Mouse (Mus musculus): ENCODE measurements at regions not wholly inside any gene's neighbourhood (a gene's known extent, or its start where the extent isn't known, plus 50 kb on each side); places are given as distances from the start of the nearest gene placed in this dataset.
A peak's percentile ranks its signal among the peaks of the same experiment; 100 is the strongest.

DNA sequence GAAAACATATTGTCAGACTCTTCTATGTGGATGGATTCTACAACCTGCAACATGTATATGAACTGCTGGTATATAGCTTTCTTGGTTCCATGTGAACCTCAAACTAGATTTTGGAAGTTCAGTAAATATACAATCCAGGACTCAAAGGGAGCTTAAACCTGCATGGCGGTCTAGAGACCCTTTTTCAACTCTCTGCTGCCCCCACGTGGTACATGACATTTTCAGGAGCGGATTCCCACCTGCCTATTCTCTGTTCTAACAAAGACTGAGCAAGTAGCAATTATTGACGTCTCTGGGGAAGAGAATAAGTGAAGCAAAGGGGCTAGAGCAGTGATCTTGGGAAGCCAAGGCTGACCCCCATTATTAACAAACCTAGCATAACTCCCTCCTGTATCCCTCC is 127.1 kb upstream of the Snx19 start:
- WGBS: 16% methylated on average over 4 of the region's 4 CpGs
- Histone ChIP-seq H3K4me2 (ENCODE audit: low read length) (no peak overlapping the region), H3K27me3 (replicated peaks; ENCODE audit: control insufficient read depth, insufficient read depth, low read length) (no peaks in the 10 kb centered on the region), H3K9ac (ENCODE audit: low read depth, low read length) (no peak overlapping the region), H3K36me3 (ENCODE audit: control insufficient read depth, insufficient read depth, low read length) (no peaks in the 10 kb centered on the region), H3K27ac (ENCODE audit: low read depth, low read length) (no peak overlapping the region), H3K9me3 (ENCODE audit: control insufficient read depth, low read length) (peaks cover 2% of the 10 kb centered on the region; the same call in 1 of the 2 replicates), H3K4me1 (ENCODE audit: control insufficient read depth, insufficient read depth, low read depth, low read length) (peaks cover 2% of the 10 kb centered on the region; the same call in 1 of the 2 replicates), H3K4me3 (ENCODE audit: low read length) (no peak overlapping the region)
- 0 out of 2 replicates have a peak, but pooled peaks have one; percentile 63 for ATAC-seq

DNA sequence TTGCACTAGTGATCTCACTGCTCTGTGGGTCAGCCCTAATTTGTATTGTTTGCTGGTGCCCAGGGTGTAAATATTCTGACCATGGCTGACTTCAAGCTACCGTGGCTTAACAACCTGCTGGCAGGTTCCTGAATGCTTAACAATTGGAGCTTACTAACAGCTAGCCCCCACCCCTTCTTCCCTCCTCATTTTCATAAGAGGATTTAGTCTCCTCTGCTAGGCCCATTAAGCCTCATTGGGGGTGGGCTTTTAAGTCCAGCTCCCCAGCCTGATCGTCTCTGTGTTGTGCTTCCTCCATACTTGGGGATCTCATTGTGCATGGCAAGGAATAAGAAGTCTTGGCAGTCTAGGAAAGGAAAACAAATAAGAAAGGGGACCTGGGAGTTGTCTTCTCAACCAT is 118.6 kb upstream of the Snx19 start:
- no peaks in the 10 kb centered on the region for H3K4me1 ChIP-seq (ENCODE audit: control insufficient read depth, insufficient read depth, low read depth, low read length)
- no peak for ATAC-seq
- H3K36me3 ChIP-seq (ENCODE audit: control insufficient read depth, insufficient read depth, low read length): no peaks in the 10 kb centered on the region
- WGBS: 27% methylated on average over 2 of the region's 2 CpGs
- H3K9ac ChIP-seq (ENCODE audit: low read depth, low read length): no peak overlapping the region
- no peaks in the 10 kb centered on the region for H3K9me3 ChIP-seq (ENCODE audit: control insufficient read depth, low read length)
- no peaks in the 10 kb centered on the region for H3K27me3 ChIP-seq (replicated peaks; ENCODE audit: control insufficient read depth, insufficient read depth, low read length)
- H3K4me2 ChIP-seq (ENCODE audit: low read length): no peak overlapping the region
- no peak overlapping the region for H3K4me3 ChIP-seq (ENCODE audit: low read length)
- H3K27ac ChIP-seq (ENCODE audit: low read depth, low read length): no peak overlapping the region

- WGBS: 93% methylated on average over 1 of the region's 1 CpGs
Measured at GRCm38 (mm10) chr9:30313360-30313759, 113.5 kb upstream of the Snx19 start.

DNA sequence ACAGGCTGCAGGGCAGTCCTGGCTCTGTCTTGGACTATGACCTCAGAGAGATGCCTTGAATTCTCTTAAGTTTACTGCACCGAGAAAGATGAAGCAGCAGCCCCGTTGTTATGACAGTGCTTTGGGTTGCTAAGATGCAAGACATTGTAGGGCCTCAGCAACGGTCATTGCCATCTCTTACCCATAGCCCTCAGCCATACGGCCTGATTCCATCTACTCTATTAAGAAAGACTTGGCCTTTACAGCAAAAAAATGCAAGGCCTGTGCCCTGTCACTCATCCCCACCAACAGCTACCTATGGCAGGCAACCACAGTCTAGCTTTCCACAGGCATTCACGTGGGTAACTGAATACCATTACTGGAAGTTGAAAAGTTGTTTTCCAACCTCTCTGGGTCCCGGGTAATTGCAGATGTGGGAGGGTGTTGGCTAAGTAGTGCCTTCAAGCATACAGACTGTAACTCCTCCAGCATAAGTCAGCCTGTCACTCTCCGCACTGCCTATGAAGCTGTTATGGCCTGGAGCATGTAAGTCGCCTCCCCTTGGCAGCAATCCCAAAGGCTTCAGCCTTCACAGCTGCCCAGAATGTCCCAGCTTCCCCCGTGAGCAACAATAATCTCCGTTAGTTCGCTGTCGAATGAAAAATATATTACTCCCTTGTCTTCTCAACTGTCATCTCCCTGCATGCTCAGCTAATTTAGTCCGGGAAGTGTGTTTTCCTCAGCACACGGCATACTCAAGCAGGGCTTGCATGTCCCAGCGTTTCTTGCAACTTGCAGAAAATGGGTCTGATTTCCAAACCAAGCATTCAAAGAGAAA is 112.3 kb upstream of the Snx19 start:
- 38% methylated on average over 15 of the region's 15 CpGs for WGBS
- H3K9ac ChIP-seq (ENCODE audit: low read depth, low read length): no peak overlapping the region
- H3K36me3 ChIP-seq (ENCODE audit: control insufficient read depth, insufficient read depth, low read length): no peaks in the 10 kb centered on the region
- no peak overlapping the region for H3K27ac ChIP-seq (ENCODE audit: low read depth, low read length)
- H3K4me1 ChIP-seq (ENCODE audit: control insufficient read depth, insufficient read depth, low read depth, low read length): peaks cover 3% of the 10 kb centered on the region
- H3K4me3 ChIP-seq (ENCODE audit: low read length): no peak overlapping the region
- H3K4me2 ChIP-seq (ENCODE audit: low read length): peak overlapping the region; percentile 17
- H3K9me3 ChIP-seq (ENCODE audit: control insufficient read depth, low read length): no peaks in the 10 kb centered on the region
- no peaks in the 10 kb centered on the region for H3K27me3 ChIP-seq (replicated peaks; ENCODE audit: control insufficient read depth, insufficient read depth, low read length)
- peak; percentile 72 for ATAC-seq

More at GRCm38 (mm10) chr9:30313360-30313759, 113.5 kb upstream of the Snx19 start:
- Histone ChIP-seq H3K4me1 (ENCODE audit: control insufficient read depth, insufficient read depth, low read depth, low read length) (peaks cover 3% of the 10 kb centered on the region), H3K36me3 (ENCODE audit: control insufficient read depth, insufficient read depth, low read length) (no peaks in the 10 kb centered on the region), H3K27ac (ENCODE audit: low read depth, low read length) (no peak overlapping the region), H3K4me2 (ENCODE audit: low read length) (no peak overlapping the region), H3K9me3 (ENCODE audit: control insufficient read depth, low read length) (no peaks in the 10 kb centered on the region), H3K9ac (ENCODE audit: low read depth, low read length) (no peak overlapping the region), H3K4me3 (ENCODE audit: low read length) (no peak overlapping the region), H3K27me3 (replicated peaks; ENCODE audit: control insufficient read depth, insufficient read depth, low read length) (no peaks in the 10 kb centered on the region)
- ATAC-seq: no peak

DNA sequence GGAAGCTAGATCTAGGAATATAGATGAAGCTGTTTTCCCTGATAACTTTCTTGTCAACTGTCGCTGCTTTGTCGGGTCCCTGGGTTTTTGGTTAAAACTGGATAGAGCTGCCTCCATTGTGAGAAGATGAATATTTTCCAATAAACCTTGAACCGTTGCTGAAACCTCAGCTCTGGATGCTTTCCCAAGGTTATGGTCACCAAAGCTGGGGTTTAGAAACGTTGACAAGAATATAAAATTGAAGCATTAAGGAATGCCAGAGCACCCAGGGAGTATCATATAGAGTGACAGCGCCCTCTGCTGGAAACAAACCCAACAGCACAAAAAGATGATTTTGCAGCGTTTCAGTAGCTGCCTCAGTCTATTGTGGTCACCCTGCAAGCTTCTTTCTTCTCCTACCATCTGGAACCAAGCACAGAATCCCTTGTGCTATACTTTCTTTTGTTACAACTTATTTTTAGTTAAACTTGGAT is 111.7 kb upstream of the Snx19 start:
- Histone ChIP-seq H3K27me3 (replicated peaks; ENCODE audit: control insufficient read depth, insufficient read depth, low read length) (no peaks in the 10 kb centered on the region), H3K27ac (ENCODE audit: low read depth, low read length) (no peak overlapping the region), H3K4me3 (ENCODE audit: low read length) (no peak overlapping the region), H3K4me1 (ENCODE audit: control insufficient read depth, insufficient read depth, low read depth, low read length) (peaks cover 3% of the 10 kb centered on the region), H3K4me2 (ENCODE audit: low read length) (peak overlapping the region; percentile 17), H3K9me3 (ENCODE audit: control insufficient read depth, low read length) (no peaks in the 10 kb centered on the region), H3K9ac (ENCODE audit: low read depth, low read length) (no peak overlapping the region), H3K36me3 (ENCODE audit: control insufficient read depth, insufficient read depth, low read length) (no peaks in the 10 kb centered on the region)
- ATAC-seq: no peak
- 28% methylated on average over 6 of the region's 6 CpGs for WGBS

DNA sequence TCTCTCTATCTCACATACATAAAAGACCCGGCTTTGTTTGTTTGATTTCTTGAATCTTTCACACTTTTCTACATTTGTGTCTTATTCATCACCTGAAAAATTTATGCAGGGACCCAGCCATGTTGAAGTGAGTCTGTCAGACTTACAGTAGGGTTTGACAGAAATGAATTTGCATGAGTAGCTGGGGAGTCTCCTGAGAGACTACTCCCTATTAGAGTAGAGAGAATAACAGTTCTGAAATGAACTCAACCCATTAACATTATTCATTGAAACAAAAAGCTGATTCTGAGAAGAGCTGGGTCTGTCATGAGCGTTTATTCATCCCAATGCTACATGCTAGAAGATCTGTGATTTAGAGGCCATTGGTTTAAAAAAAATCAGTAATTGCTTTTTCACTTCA is 82.0 kb upstream of the Snx19 start:
- H3K4me1 ChIP-seq (ENCODE audit: control insufficient read depth, insufficient read depth, low read depth, low read length): no peaks in the 10 kb centered on the region
- WGBS: 89% methylated on average over 2 of the region's 2 CpGs
- ATAC-seq: no peak

GRCm38 (mm10) chr9:30353965-30354364 is 72.9 kb upstream of the Snx19 start:
- Histone ChIP-seq H3K4me2 (ENCODE audit: low read length) (no peak overlapping the region), H3K9me3 (ENCODE audit: control insufficient read depth, low read length) (no peaks in the 10 kb centered on the region), H3K36me3 (ENCODE audit: control insufficient read depth, insufficient read depth, low read length) (no peaks in the 10 kb centered on the region), H3K4me3 (ENCODE audit: low read length) (no peak overlapping the region), H3K4me1 (ENCODE audit: control insufficient read depth, insufficient read depth, low read depth, low read length) (no peaks in the 10 kb centered on the region), H3K27me3 (replicated peaks; ENCODE audit: control insufficient read depth, insufficient read depth, low read length) (no peaks in the 10 kb centered on the region), H3K27ac (ENCODE audit: low read depth, low read length) (no peak overlapping the region), H3K9ac (ENCODE audit: low read depth, low read length) (no peak overlapping the region)
- WGBS: 64% methylated on average over 4 of the region's 4 CpGs
- ATAC-seq: no peak

More for the DNA sequence above, 82.0 kb upstream of the Snx19 start:
- Histone ChIP-seq H3K4me2 (ENCODE audit: low read length) (no peak overlapping the region), H3K9me3 (ENCODE audit: control insufficient read depth, low read length) (no peaks in the 10 kb centered on the region), H3K27ac (ENCODE audit: low read depth, low read length) (no peak overlapping the region), H3K4me3 (ENCODE audit: low read length) (no peak overlapping the region), H3K27me3 (replicated peaks; ENCODE audit: control insufficient read depth, insufficient read depth, low read length) (no peaks in the 10 kb centered on the region), H3K9ac (ENCODE audit: low read depth, low read length) (no peak overlapping the region), H3K36me3 (ENCODE audit: control insufficient read depth, insufficient read depth, low read length) (no peaks in the 10 kb centered on the region)

DNA sequence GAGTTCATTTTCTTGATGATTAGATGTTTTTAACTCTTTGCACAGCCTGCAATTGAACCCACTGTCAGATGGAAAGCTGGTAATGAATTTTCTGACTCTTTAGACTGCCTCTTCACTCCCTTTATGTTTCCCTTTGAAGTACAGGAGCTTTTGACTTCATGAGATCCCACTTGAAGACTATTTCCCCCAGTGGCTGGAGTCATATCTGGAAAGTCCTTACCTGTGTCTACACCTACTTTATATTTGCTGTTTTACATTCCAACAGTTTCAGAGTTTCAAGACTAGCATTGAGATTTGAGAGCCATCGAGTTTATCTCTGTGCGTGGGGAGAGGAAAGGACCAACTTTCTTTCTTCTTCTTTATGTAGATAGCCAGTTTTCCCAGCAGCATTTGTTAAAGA is 71.3 kb upstream of the Snx19 start:
- H3K27me3 ChIP-seq (replicated peaks; ENCODE audit: control insufficient read depth, insufficient read depth, low read length): no peaks in the 10 kb centered on the region
- H3K4me3 ChIP-seq (ENCODE audit: low read length): no peak overlapping the region
- H3K9ac ChIP-seq (ENCODE audit: low read depth, low read length): no peak overlapping the region
- no peak overlapping the region for H3K27ac ChIP-seq (ENCODE audit: low read depth, low read length)
- H3K36me3 ChIP-seq (ENCODE audit: control insufficient read depth, insufficient read depth, low read length): no peaks in the 10 kb centered on the region
- WGBS: 91% methylated on average over 2 of the region's 2 CpGs
- no peaks in the 10 kb centered on the region for H3K9me3 ChIP-seq (ENCODE audit: control insufficient read depth, low read length)
- no peaks in the 10 kb centered on the region for H3K4me1 ChIP-seq (ENCODE audit: control insufficient read depth, insufficient read depth, low read depth, low read length)
- no peak overlapping the region for H3K4me2 ChIP-seq (ENCODE audit: low read length)
- no peak for ATAC-seq

DNA sequence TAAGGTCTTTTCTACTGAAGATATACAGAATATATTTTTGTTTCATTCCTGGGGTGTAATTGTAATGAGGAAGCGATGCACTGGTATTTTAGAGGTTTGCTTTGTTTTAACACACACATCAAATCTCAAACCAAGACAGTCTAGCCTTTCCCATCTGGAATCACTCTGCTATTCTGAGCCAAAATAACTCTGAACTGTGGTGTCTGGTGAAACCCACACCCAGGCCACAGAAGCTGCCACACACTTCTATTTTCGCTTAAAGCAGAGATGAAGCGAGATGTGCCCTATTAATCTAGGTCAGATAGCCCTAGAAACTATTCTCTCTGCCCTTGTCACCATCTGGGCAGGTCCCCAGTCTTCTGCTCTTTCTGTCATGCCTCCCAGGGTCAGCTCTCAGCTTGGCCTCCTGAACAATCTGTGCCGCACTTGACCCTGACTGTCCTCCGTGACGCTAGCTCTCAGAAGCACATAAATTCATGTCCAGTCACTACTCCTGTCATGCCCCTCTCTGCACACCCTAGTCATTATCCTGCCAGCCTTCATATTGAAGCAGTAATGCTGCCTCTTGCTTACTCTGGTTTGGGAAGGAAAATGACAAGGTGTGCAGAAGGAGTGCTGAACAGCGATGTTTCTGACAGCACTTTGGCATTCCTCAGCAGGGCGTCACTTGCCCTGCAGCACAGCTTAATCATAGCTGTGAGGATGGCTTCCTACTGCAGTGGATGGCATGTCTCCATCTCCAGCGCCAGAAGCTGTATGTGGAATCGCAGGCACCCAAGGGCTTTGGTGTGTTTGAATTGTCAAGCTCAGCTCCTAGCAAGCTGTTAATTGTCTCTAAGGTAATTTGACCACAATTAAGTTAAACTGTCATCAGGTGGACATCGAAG is 57.1 kb upstream of the Snx19 start:
- 64% methylated on average over 11 of the region's 11 CpGs for WGBS
- no peak overlapping the region for H3K4me3 ChIP-seq (ENCODE audit: low read length)
- no peak overlapping the region for H3K27ac ChIP-seq (ENCODE audit: low read depth, low read length)
- peaks cover 5% of the 10 kb centered on the region; the same call in 1 of the 2 replicates for H3K4me1 ChIP-seq (ENCODE audit: control insufficient read depth, insufficient read depth, low read depth, low read length)
- no peaks in the 10 kb centered on the region for H3K27me3 ChIP-seq (replicated peaks; ENCODE audit: control insufficient read depth, insufficient read depth, low read length)
- no peaks in the 10 kb centered on the region for H3K9me3 ChIP-seq (ENCODE audit: control insufficient read depth, low read length)
- H3K36me3 ChIP-seq (ENCODE audit: control insufficient read depth, insufficient read depth, low read length): no peaks in the 10 kb centered on the region
- ATAC-seq: no peak; the same call in 1 of the 2 replicates
- H3K9ac ChIP-seq (ENCODE audit: low read depth, low read length): no peak overlapping the region
- H3K4me2 ChIP-seq (ENCODE audit: low read length): no peak overlapping the region

Data from hindbrain, embryonic 16.5 days (tissue).